Mouse (Mus musculus): ENCODE measurements around the gene Xrra1.

DNA sequence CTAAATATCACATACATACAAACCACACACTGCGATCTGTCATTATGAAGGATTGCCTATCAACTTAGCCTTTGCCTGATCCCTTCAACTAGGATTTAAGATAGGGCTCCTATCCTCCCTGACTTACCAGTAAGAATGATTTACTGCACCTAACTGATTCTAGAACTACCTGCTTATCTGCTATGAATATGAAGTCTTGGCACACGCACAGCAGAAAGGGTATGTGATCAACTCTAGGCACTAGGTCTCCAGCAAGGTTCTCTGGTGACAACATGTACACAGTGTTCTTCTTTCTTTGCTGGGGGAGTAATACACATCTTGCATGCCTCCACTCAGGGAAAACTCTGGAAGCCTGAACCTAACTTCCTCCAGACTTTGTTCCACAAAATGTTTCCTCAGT is 102.6 kb downstream of the Xrra1 start:
- TF ChIP-seq POLR2A (IDR thresholded peaks at IDR 0.05; ENCODE audit: borderline replicate concordance, extremely low read depth, low read depth, low read length): no peak
- TF ChIP-seq CTCF (IDR thresholded peaks at IDR 0.05; ENCODE audit: insufficient read depth, low read length): no peak

Measured in lung, adult 2 months (tissue).